Mouse (Mus musculus): ENCODE measurements around the gene Zfp970. TPM values are rescaled to one million over a fixed set of nuclear protein-coding genes. Genes with fewer than 3 reads are reported as not detected.
"Not testable (repeated sequence)": the region's sequence is repeated elsewhere in the genome, so short reads cannot be mapped to it uniquely, and the experiment has no call there.

Zfp970 gene
- 9.7 and 11.8 TPM in 2 replicates for polyA plus RNA-seq (2016; fragmentation: Nextera tagmentation; extraction: Ambion mirVana)

- 5% methylated on average over 8 of the region's 9 CpGs for WGBS
- not testable (repeated sequence) for H3K27ac ChIP-seq; H3K9me3 ChIP-seq; H3K36me3 ChIP-seq; H3K4me1 ChIP-seq; DNase-seq (ENCODE audit: low spot score); H3K27me3 ChIP-seq (ENCODE audit: insufficient read depth, poor library complexity, severe bottlenecking)
- H3K4me3 ChIP-seq = peak within 1 kb of the TSS; percentile 54
Measured at GRCm38 (mm10) chr2:177464676-177465075, at the start of gene Zfp970. Zfp970 (plus strand) TSS chr2:177464733.

GRCm38 (mm10) chr2:177468222-177468621 lies 3.7 kb downstream of the Zfp970 start:
- H3K27ac ChIP-seq; H3K27me3 ChIP-seq (ENCODE audit: insufficient read depth, poor library complexity, severe bottlenecking); H3K9me3 ChIP-seq; DNase-seq (ENCODE audit: low spot score); H3K4me1 ChIP-seq; H3K4me3 ChIP-seq; H3K36me3 ChIP-seq: not testable (repeated sequence)

GRCm38 (mm10) chr2:177472261-177472660 lies 7.7 kb downstream of the Zfp970 start:
- H3K9me3 ChIP-seq; H3K36me3 ChIP-seq; H3K4me3 ChIP-seq; H3K4me1 ChIP-seq; DNase-seq (ENCODE audit: low spot score); H3K27me3 ChIP-seq (ENCODE audit: insufficient read depth, poor library complexity, severe bottlenecking); H3K27ac ChIP-seq: not testable (repeated sequence)
- WGBS = 83% methylated on average over 6 of the region's 10 CpGs

GRCm38 (mm10) chr2:177481971-177482370 lies 17.4 kb downstream of the Zfp970 start:
- 93% methylated on average over 1 of the region's 1 CpGs for WGBS
- not testable (repeated sequence) for DNase-seq (ENCODE audit: low spot score)

GRCm38 (mm10) chr2:177483238-177483948 lies 18.9 kb downstream of the Zfp970 start:
- H3K9me3 ChIP-seq; DNase-seq (ENCODE audit: low spot score); H3K36me3 ChIP-seq; H3K27me3 ChIP-seq (ENCODE audit: insufficient read depth, poor library complexity, severe bottlenecking); H3K4me3 ChIP-seq; H3K4me1 ChIP-seq; H3K27ac ChIP-seq: not testable (repeated sequence)
- WGBS = 84% methylated on average over 11 of the region's 11 CpGs

More at GRCm38 (mm10) chr2:177481971-177482370, 17.4 kb downstream of the Zfp970 start:
- not testable (repeated sequence) for H3K4me3 ChIP-seq; H3K27ac ChIP-seq; H3K9me3 ChIP-seq; H3K36me3 ChIP-seq; H3K4me1 ChIP-seq; H3K27me3 ChIP-seq (ENCODE audit: insufficient read depth, poor library complexity, severe bottlenecking)

GRCm38 (mm10) chr2:177498067-177498466 lies 33.5 kb downstream of the Zfp970 start, which contains the start of gene Gm14403:
Gm14403 (plus strand) TSS chr2:177498215.
- H3K36me3 ChIP-seq; H3K27me3 ChIP-seq (ENCODE audit: insufficient read depth, poor library complexity, severe bottlenecking); H3K4me1 ChIP-seq; DNase-seq (ENCODE audit: low spot score); H3K27ac ChIP-seq; H3K9me3 ChIP-seq: not testable (repeated sequence)
- WGBS = 12% methylated on average over 7 of the region's 7 CpGs
- H3K4me3 ChIP-seq = peak within 1 kb of the TSS; percentile 55

GRCm38 (mm10) chr2:177499182-177499581 lies 34.6 kb downstream of the Zfp970 start:
- DNase-seq (ENCODE audit: low spot score); H3K36me3 ChIP-seq; H3K9me3 ChIP-seq; H3K4me3 ChIP-seq; H3K27ac ChIP-seq; H3K27me3 ChIP-seq (ENCODE audit: insufficient read depth, poor library complexity, severe bottlenecking); H3K4me1 ChIP-seq: not testable (repeated sequence)
- WGBS = 59% methylated on average over 1 of the region's 1 CpGs

GRCm38 (mm10) chr2:177505211-177505719 lies 40.7 kb downstream of the Zfp970 start:
- not testable (repeated sequence) for H3K27me3 ChIP-seq (ENCODE audit: insufficient read depth, poor library complexity, severe bottlenecking); H3K9me3 ChIP-seq; H3K27ac ChIP-seq; H3K36me3 ChIP-seq; H3K4me1 ChIP-seq; H3K4me3 ChIP-seq; DNase-seq (ENCODE audit: low spot score)
- WGBS = 88% methylated on average over 1 of the region's 1 CpGs

GRCm38 (mm10) chr2:177511381-177511780 lies 46.8 kb downstream of the Zfp970 start:
- not testable (repeated sequence) for H3K9me3 ChIP-seq; H3K4me1 ChIP-seq; H3K36me3 ChIP-seq; H3K27me3 ChIP-seq (ENCODE audit: insufficient read depth, poor library complexity, severe bottlenecking); H3K27ac ChIP-seq; DNase-seq (ENCODE audit: low spot score); H3K4me3 ChIP-seq
- 70% methylated on average over 4 of the region's 4 CpGs for WGBS

GRCm38 (mm10) chr2:177511972-177512371 lies 47.4 kb downstream of the Zfp970 start:
- H3K36me3 ChIP-seq; DNase-seq (ENCODE audit: low spot score); H3K9me3 ChIP-seq; H3K27ac ChIP-seq; H3K4me1 ChIP-seq; H3K27me3 ChIP-seq (ENCODE audit: insufficient read depth, poor library complexity, severe bottlenecking); H3K4me3 ChIP-seq: not testable (repeated sequence)
- WGBS = 83% methylated on average over 3 of the region's 3 CpGs

GRCm38 (mm10) chr2:177513991-177514479 lies 49.5 kb downstream of the Zfp970 start:
- H3K9me3 ChIP-seq = not testable (repeated sequence)
- WGBS = 82% methylated on average over 4 of the region's 4 CpGs

GRCm38 (mm10) chr2:177517746-177518145 lies 53.2 kb downstream of the Zfp970 start:
- 83% methylated on average over 9 of the region's 9 CpGs for WGBS
- not testable (repeated sequence) for H3K27ac ChIP-seq; H3K4me1 ChIP-seq; H3K4me3 ChIP-seq; DNase-seq (ENCODE audit: low spot score); H3K9me3 ChIP-seq; H3K27me3 ChIP-seq (ENCODE audit: insufficient read depth, poor library complexity, severe bottlenecking); H3K36me3 ChIP-seq

More at GRCm38 (mm10) chr2:177513991-177514479, 49.5 kb downstream of the Zfp970 start:
- H3K27me3 ChIP-seq (ENCODE audit: insufficient read depth, poor library complexity, severe bottlenecking); DNase-seq (ENCODE audit: low spot score); H3K36me3 ChIP-seq; H3K4me1 ChIP-seq; H3K27ac ChIP-seq; H3K4me3 ChIP-seq: not testable (repeated sequence)

GRCm38 (mm10) chr2:177518354-177518753 lies 53.8 kb downstream of the Zfp970 start:
- H3K27ac ChIP-seq; H3K4me1 ChIP-seq; DNase-seq (ENCODE audit: low spot score); H3K27me3 ChIP-seq (ENCODE audit: insufficient read depth, poor library complexity, severe bottlenecking); H3K9me3 ChIP-seq; H3K36me3 ChIP-seq; H3K4me3 ChIP-seq: not testable (repeated sequence)
- WGBS = 81% methylated on average over 7 of the region's 7 CpGs

All from heart, embryonic 10.5 days (tissue).